Mouse (Mus musculus) kidney, postnatal 10 days (tissue): ENCODE data around the gene Rtl4.

Experiments used
- DNase-seq: peaks from one replicate; pipeline ENCODE4 v3.0.0; 2021; ENCODE audit warnings: mixed read lengths

Rtl4 gene

GRCm38 (mm10) chrX:144688207-144689118 is at the start of gene Rtl4:
Gene Rtl4 (plus strand): TSS chrX:144688907.
- peak; percentile 7 for DNase-seq

DNA sequence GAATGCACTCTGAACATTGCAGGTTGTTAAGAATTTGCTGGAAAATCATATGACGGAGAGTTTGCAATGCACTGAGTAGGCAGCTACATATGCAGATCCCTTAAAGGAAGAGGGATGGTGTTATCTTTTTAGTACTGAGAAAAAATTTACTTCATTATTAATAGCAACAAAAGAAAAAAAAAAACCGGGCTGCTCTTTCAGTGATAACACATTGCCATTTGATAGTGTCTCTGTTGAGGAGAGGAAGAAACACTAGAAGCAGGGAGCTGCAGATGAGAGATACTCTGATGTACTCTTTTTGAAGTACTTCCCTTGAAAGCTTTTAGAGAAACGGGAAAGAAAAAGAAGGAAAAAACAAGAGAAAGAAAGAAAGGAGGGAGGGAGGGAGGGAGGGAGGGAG is 44.0 kb upstream of the Rtl4 start:
- no peak for DNase-seq

- no peak for DNase-seq
Observed at GRCm38 (mm10) chrX:144645394-144645793, 43.3 kb upstream of the Rtl4 start.

DNA sequence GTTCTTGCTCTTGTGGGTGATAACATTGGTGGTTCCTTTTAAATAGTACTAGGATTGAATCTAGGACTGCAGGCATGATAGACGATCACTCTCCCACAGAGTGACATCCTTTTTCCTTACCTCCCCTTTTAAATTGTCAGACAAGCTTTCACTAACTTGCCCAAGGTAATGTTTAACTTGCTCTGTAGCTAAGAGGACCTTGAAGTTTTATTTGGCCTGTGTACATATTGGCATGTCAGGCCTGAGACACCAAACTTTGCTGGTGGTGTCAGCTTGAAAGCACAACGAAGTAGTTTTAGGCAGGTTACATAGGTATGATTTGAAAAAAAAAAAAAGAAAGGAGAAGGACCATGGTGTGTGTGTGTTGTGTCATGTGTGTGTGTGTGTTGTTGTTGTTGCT is 36.5 kb upstream of the Rtl4 start:
- no peak for DNase-seq

DNA sequence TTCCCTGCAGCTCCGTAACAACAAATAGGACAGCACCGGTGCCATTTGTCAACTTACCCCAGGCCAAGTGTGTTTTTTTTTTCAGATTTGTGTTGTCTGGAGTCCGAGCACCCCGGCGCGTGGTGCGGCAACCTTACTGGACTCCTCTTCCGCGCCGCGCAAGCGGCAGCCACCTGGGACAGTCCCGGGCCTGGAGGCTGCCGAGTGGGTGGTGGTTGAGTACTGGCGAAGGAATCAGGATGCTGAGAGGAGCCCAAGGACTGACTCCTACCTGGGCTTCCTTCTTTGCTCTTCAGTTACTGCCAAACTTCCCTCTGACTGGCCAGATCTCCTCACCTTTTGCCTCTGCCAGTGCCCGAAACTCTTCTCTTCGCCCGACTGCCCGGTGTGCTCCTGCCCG is 965 bp upstream of the Rtl4 start:
- DNase-seq, result no peak

GRCm38 (mm10) chrX:144688142-144688206 is 733 bp upstream of the Rtl4 start, which contains the start of gene Trpc5:
Gene Trpc5 (minus strand): TSS chrX:144688180.
- DNase-seq, result no peak

DNA sequence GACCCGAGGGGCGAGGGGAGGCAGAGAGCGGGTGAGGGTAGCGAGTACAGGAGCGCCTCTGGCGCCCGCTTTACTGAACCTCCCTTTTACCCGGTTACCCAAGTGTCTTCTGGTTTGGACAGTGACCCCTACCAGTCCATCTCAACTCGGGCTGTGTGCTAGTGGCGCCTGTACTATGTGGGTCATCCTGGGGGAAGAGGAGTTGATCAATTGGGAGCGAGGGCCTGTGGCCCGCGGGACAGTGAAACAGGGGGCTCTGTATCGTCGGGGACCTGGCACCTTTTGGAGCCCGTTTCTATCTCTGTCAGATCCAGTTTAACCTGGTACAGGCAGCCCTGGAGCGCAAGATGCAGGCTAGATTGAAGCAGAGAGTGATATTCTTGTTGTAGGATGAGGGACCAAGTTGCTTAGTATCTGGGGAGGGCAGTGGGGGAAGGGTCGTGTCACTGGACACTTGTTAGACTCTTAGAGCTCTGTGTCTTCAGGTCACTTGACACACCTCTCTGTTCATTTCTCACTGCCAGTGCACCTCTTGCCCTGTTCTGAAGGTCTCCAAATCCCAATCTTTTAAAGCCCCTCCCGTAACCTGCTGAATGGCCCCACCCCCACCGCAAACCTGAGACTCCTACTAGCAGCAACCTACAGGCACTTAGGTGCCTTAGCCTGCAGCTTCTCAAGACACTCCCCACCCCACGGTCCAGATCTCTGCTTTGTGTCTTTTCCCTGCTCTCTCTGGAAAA is 582 bp downstream of the Rtl4 start:
- DNase-seq, result no peak

- DNase-seq, result no peak
Observed at GRCm38 (mm10) chrX:144689859-144690181, 1.1 kb downstream of the Rtl4 start.

GRCm38 (mm10) chrX:144716330-144716729 is 27.6 kb downstream of the Rtl4 start:
- no peak for DNase-seq

DNA sequence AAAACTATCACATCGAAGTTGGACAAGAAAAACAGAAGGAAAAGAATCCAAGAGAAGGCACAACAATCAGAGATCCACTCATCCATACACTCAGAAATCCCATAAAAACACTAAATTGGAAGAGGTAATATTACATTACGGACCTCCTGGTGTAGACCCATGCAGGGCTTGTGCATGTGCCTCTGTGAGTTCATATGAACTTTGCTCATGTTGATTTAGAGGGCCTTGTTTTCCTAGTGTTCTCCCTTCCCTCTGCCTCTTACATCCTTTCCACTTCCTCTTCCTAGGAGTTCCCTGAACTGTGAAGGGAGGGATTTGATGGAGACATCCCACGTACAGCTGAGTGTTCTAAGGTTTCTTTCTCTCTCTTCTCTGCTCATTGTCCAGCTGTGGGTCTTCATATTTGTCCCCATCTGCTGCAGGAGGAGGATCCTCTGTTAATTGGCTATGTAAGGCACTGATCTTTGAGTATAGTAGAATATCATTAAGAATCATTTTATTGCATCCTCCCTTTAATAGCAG is 58.9 kb downstream of the Rtl4 start:
- DNase-seq, result no peak

DNA sequence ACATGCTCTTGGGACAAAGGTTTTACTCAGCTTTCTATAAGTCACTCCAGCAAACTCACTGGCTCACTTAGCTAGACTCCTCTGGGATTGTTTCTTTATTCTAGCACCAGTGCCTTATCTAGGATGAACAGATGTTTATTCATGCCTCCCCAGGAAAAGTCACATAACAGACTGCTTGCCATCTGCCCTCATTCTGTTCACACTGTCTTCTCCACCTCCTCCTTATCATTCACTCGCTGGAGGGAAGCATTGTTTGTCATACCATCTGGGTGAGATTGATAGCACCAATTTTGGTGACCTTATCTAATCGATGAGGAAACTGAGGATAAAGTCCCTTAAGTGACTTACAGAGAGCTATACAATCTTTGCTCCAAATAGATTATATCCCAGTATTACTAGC is 298.3 kb downstream of the Rtl4 start:
- no peak for DNase-seq

DNA sequence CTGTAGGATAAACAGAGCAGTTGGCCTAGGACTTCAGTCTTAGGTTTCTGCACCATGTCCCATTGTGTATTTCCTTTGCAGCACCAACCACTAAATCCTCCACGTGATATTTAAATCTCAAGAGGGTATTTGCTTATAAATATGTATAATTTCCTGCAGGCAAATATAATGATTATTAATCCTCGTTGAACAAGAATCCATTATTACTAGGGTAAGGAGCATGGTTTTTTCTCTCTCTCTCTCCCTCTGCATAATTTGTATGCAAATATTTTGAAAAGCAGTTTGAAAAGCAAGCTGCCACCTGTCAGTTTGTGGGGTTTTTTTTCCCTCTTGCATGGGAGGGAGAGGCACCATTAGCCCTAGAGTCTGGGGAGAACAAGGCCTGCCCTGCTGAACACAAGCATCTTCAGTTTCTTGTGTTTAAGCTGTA is 376.8 kb downstream of the Rtl4 start:
- no peak for DNase-seq

DNA sequence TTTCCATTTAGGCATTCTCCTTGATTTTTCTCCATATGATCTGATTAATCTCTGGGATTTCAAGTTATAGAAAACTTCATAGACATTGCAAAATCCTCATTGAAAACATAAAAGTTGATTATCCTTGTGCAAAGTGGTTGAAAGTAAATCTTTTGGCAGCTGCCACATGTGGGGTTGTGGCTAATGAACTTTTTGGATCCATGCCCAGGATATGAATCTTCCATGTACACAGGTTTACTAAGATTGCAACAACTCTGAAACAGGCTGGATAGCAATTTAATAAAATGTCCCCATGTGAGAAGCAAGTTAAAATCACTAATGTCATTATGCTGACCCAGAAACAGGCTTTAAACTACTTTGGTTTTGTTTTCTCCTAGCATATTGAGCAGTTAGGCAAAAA is 401.1 kb downstream of the Rtl4 start:
- no peak for DNase-seq

DNA sequence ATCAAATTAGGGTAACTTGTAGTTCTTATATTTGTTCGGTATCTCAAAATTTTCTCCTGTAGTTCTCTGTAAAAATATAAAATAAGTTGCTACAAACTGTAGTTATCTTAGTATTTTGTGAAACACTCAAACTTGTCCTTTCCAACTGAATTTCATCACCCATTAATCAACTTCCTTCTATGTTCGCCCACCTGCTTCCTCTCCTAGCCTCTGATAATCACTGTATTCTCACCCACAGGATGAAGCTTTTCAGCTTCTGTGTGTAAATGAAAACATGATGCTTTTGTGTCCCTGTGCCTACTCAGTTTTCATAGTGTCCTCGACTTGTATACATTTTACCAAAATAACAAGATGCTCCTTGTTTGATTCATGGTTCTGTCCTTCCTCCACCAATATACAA is 401.7 kb downstream of the Rtl4 start:
- DNase-seq, result no peak

- DNase-seq, result no peak
Observed at GRCm38 (mm10) chrX:145090964-145091363, 402.3 kb downstream of the Rtl4 start.
